Mouse (Mus musculus) ovary, postnatal 14 days (tissue): ENCODE results near the gene Nln.

ENCODE experiments used
- DNase-seq: peaks from one replicate; pipeline ENCODE4 v3.0.0; 2022; ENCODE audit warnings: low spot score

Nln gene

GRCm38 (mm10) chr13:104109288-104109815, at the start of gene Nln, which contains the start of gene Sgtb:
TSS of gene Nln (minus strand) at chr13:104109614.
TSS of gene Sgtb (plus strand) at chr13:104109741.
- DNase-seq = peak; percentile 64

- DNase-seq = no peak
These were observed 46.3 kb upstream of the Nln start for GRCm38 (mm10) chr13:104155686-104156085.

GRCm38 (mm10) chr13:104155106-104155505, 45.7 kb upstream of the Nln start:
- no peak for DNase-seq

- DNase-seq = no peak
These were observed 44.8 kb upstream of the Nln start for GRCm38 (mm10) chr13:104154180-104154579.

- no peak for DNase-seq
These were observed 36.2 kb upstream of the Nln start for GRCm38 (mm10) chr13:104145646-104146045.

GRCm38 (mm10) chr13:104144871-104145270, 35.5 kb upstream of the Nln start:
- DNase-seq = no peak

- DNase-seq = peak; percentile 65
These were observed 30.2 kb upstream of the Nln start for GRCm38 (mm10) chr13:104139369-104140209.

- no peak for DNase-seq
These were observed 25.2 kb upstream of the Nln start for GRCm38 (mm10) chr13:104134510-104135085.

- no peak for DNase-seq
These were observed 23.1 kb upstream of the Nln start for GRCm38 (mm10) chr13:104132561-104132960.

- DNase-seq = no peak
These were observed 14.4 kb upstream of the Nln start for GRCm38 (mm10) chr13:104123662-104124381.

- no peak for DNase-seq
These were observed 12.8 kb upstream of the Nln start for GRCm38 (mm10) chr13:104122078-104122840.

GRCm38 (mm10) chr13:104114827-104115226, 5.4 kb upstream of the Nln start:
- DNase-seq = no peak

GRCm38 (mm10) chr13:104113782-104114181, 4.4 kb upstream of the Nln start:
- DNase-seq = no peak

- DNase-seq = no peak
These were observed 3.0 kb upstream of the Nln start for GRCm38 (mm10) chr13:104112266-104112900.

GRCm38 (mm10) chr13:104110526-104110925, 1.1 kb upstream of the Nln start:
- DNase-seq = no peak

GRCm38 (mm10) chr13:104109816-104110521, 555 bp upstream of the Nln start:
- DNase-seq = no peak

GRCm38 (mm10) chr13:104108651-104109287, 645 bp downstream of the Nln start:
- no peak for DNase-seq

GRCm38 (mm10) chr13:104101606-104102235, 7.7 kb downstream of the Nln start:
- no peak for DNase-seq

GRCm38 (mm10) chr13:104100416-104100815, 9.0 kb downstream of the Nln start:
- DNase-seq = no peak

- no peak for DNase-seq
These were observed 12.2 kb downstream of the Nln start for GRCm38 (mm10) chr13:104097190-104097589.
